Mouse (Mus musculus) spleen, adult 2 months (tissue): ENCODE measurements at regions not wholly inside any gene's neighbourhood (a gene's known extent, or its start where the extent isn't known, plus 50 kb on each side); places are given as distances from the start of the nearest gene placed in this dataset.

Experiments
- DNase-seq, 2 experiments: peaks; one replicate each; pipeline versions ENCODE4 v3.0.0 to v3.0.0-alpha.2; 2012 to 2021; ENCODE audit warnings: low spot score in 2 of 2, low read depth in 1 of 2
- H3K27ac ChIP-seq: fragments of 200-500 bp; 2 replicates; pipeline ENCODE4 v1.5.1; 2012; ENCODE audit warnings: low read length, inconsistent platforms; ENCODE audit not compliant: insufficient read depth
- H3K27me3 ChIP-seq: fragments of 200-500 bp; 2 replicates; pipeline ENCODE4 v1.6.1; 2012; ENCODE audit warnings: mild to moderate bottlenecking, moderate library complexity, low read length, inconsistent platforms; ENCODE audit not compliant: control insufficient read depth, insufficient read depth
- H3K36me3 ChIP-seq: fragments of 200-500 bp; 2 replicates; pipeline ENCODE4 v1.6.1; 2012; ENCODE audit warnings: mild to moderate bottlenecking, low read length, inconsistent platforms; ENCODE audit not compliant: control insufficient read depth, insufficient read depth
- H3K4me1 ChIP-seq: fragments of 200-500 bp; 2 replicates; pipeline ENCODE4 v1.6.1; 2011; ENCODE audit warnings: inconsistent platforms; ENCODE audit not compliant: control insufficient read depth, insufficient read depth, insufficient read length
- H3K4me3 ChIP-seq: fragments of 200-500 bp; 2 replicates; pipeline ENCODE4 v1.5.1; 2011; ENCODE audit warnings: mild to moderate bottlenecking, inconsistent platforms; ENCODE audit not compliant: insufficient read depth, insufficient read length; ENCODE audit errors: extremely low read depth
- CTCF ChIP-seq: fragments of 200-500 bp; IDR thresholded peaks from 2 replicates; pipeline ENCODE4 v1.5.1; 2011; ENCODE audit warnings: mild to moderate bottlenecking, inconsistent platforms; ENCODE audit not compliant: insufficient read depth, insufficient read length, insufficient replicate concordance; ENCODE audit errors: extremely low read depth
- POLR2A ChIP-seq: fragments of 200-500 bp; IDR thresholded peaks from 2 replicates; pipeline ENCODE4 v1.6.1; 2011; ENCODE audit warnings: low read depth, low read length, inconsistent platforms
- WGBS: fragments of 180-500 bp; shearing (Covaris S2); methylation state at CpG from one replicate; pipeline ENCODE4 v1.1.7; 2018; 5-methylcytosine and 5-hydroxymethylcytosine counted together

- 93% methylated on average over 7 of the region's 7 CpGs for WGBS
- H3K27me3 ChIP-seq, result no peaks in the 10 kb centered on the region
- TF ChIP-seq POLR2A (no peak), CTCF (no peak)
- H3K27ac ChIP-seq, result no peak overlapping the region
- DNase-seq, result no peak
- no peak overlapping the region for H3K4me3 ChIP-seq
- no peaks in the 10 kb centered on the region for H3K4me1 ChIP-seq
- H3K36me3 ChIP-seq, result no peaks in the 10 kb centered on the region
Measured at GRCm38 (mm10) chr10:99575294-99575693, 184.2 kb downstream of the Csl start.

- no peak overlapping the region for H3K4me3 ChIP-seq
- WGBS, result 90% methylated on average over 5 of the region's 5 CpGs
- TF ChIP-seq POLR2A (no peak), CTCF (no peak)
- no peaks in the 10 kb centered on the region for H3K36me3 ChIP-seq
- no peak overlapping the region for H3K27ac ChIP-seq
- H3K4me1 ChIP-seq, result no peaks in the 10 kb centered on the region
- H3K27me3 ChIP-seq, result no peaks in the 10 kb centered on the region
- DNase-seq, result no peak
Measured at GRCm38 (mm10) chr10:99576301-99576700, 183.2 kb downstream of the Csl start.

DNA sequence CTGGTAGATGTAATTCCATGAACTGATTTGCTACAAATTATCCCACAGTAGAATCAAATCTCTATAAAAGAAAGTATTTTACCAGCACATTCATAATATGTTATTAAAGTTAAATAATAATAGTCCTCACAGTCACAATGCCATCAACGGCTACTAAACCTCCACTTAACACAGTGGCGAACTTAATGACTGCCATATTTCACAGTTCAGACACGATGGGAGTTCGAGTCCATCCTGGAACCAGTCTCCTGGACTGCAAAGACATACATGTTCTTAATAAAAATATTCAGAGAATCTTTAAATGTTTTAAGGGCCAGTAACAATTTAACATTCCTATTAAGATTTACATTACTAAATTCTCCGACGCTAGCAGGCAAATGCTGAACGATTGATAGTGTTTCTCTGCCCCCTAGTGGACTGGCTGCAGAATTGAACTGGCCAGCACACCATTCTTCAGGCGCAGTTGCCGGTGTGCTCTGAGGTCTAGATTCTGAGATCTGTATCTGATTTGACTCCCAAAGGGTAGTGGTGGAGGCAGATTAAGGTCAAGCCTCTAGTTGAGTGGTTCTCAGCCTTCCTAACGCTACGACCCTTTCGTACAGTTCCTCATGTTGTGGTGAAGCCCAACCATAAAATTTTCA lies 182.3 kb downstream of the Csl start:
- no peaks in the 10 kb centered on the region for H3K36me3 ChIP-seq
- DNase-seq, result peak; percentile 29 to 51
- H3K4me1 ChIP-seq, result no peaks in the 10 kb centered on the region
- no peaks in the 10 kb centered on the region for H3K27me3 ChIP-seq
- 27% methylated on average over 12 of the region's 12 CpGs for WGBS
- H3K27ac ChIP-seq, result no peak overlapping the region
- peak; percentile 78; the same call in 1 of the 2 replicates for TF ChIP-seq CTCF
- no peak for TF ChIP-seq POLR2A
- no peak overlapping the region for H3K4me3 ChIP-seq

DNA sequence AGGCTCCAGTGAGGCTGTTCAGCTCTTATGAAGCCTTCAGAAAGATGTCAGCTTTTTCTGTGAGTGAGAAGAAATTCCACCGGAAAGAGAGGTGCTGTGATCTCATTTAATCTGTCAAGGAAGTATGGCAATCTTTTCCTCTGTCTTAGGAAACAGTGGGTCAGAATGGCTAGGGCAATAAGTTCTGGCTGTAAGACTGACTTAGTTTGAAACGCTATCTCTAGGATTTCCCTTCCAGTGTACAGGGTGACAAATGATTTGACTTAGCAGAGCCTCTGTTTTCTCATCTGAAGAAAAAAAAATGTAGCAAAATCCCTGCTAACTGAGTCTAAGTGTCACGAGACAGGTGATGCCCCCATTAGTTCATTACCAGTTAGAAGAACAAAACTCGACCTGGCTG lies 181.1 kb downstream of the Csl start:
- Histone ChIP-seq H3K4me3 (no peak overlapping the region), H3K27ac (no peak overlapping the region), H3K27me3 (no peaks in the 10 kb centered on the region), H3K36me3 (no peaks in the 10 kb centered on the region), H3K4me1 (no peaks in the 10 kb centered on the region)
- TF ChIP-seq CTCF, result no peak
- TF ChIP-seq POLR2A, result no peak
- no peak for DNase-seq
- WGBS, result 70% methylated on average over 4 of the region's 4 CpGs

- no peaks in the 10 kb centered on the region for H3K36me3 ChIP-seq
- TF ChIP-seq POLR2A (no peak), CTCF (no peak)
- 86% methylated on average over 8 of the region's 8 CpGs for WGBS
- H3K27me3 ChIP-seq, result no peaks in the 10 kb centered on the region
- H3K4me1 ChIP-seq, result no peaks in the 10 kb centered on the region
- H3K4me3 ChIP-seq, result no peak overlapping the region
- no peak for DNase-seq
- H3K27ac ChIP-seq, result no peak overlapping the region
Measured at GRCm38 (mm10) chr10:99580191-99580590, 179.3 kb downstream of the Csl start.

GRCm38 (mm10) chr10:99581074-99581473 lies 178.4 kb downstream of the Csl start:
- Histone ChIP-seq H3K4me3 (no peak overlapping the region), H3K4me1 (no peaks in the 10 kb centered on the region), H3K27ac (no peak overlapping the region), H3K36me3 (no peaks in the 10 kb centered on the region), H3K27me3 (no peaks in the 10 kb centered on the region)
- TF ChIP-seq CTCF (no peak), POLR2A (no peak)
- DNase-seq, result no peak
- WGBS, result 49% methylated on average over 8 of the region's 8 CpGs

GRCm38 (mm10) chr10:99584855-99585254 lies 174.6 kb downstream of the Csl start:
- TF ChIP-seq CTCF (no peak), POLR2A (no peak)
- Histone ChIP-seq H3K36me3 (no peaks in the 10 kb centered on the region), H3K4me3 (no peak overlapping the region), H3K27ac (no peak overlapping the region), H3K27me3 (no peaks in the 10 kb centered on the region), H3K4me1 (no peaks in the 10 kb centered on the region)
- no peak for DNase-seq
- 70% methylated on average over 2 of the region's 2 CpGs for WGBS
